Mouse (Mus musculus): ENCODE data around the gene Slc25a13.

Slc25a13 gene

GRCm38 (mm10) chr6:6112767-6113528 lies 104.0 kb downstream of the Slc25a13 start:
- DNase-seq (ENCODE audit: low spot score in 2 of 2): peak in 1 of 2 experiments; percentile 20

GRCm38 (mm10) chr6:6107419-6107966 lies 109.5 kb downstream of the Slc25a13 start:
- no peak for DNase-seq (ENCODE audit: low spot score in 2 of 2)

GRCm38 (mm10) chr6:6105586-6105985 lies 111.4 kb downstream of the Slc25a13 start:
- no peak for DNase-seq (ENCODE audit: low spot score in 2 of 2)

- no peak for DNase-seq (ENCODE audit: low spot score in 2 of 2)
Measured at GRCm38 (mm10) chr6:6103469-6103868, 113.5 kb downstream of the Slc25a13 start.

GRCm38 (mm10) chr6:6101605-6102004 lies 115.4 kb downstream of the Slc25a13 start:
- no peak for DNase-seq (ENCODE audit: low spot score in 2 of 2)

GRCm38 (mm10) chr6:6100892-6101480 lies 116.0 kb downstream of the Slc25a13 start:
- DNase-seq (ENCODE audit: low spot score in 2 of 2): no peak

GRCm38 (mm10) chr6:6093978-6094377 lies 123.0 kb downstream of the Slc25a13 start:
- no peak for DNase-seq (ENCODE audit: low spot score in 2 of 2)

GRCm38 (mm10) chr6:6093522-6093921 lies 123.5 kb downstream of the Slc25a13 start:
- no peak for DNase-seq (ENCODE audit: low spot score in 2 of 2)

GRCm38 (mm10) chr6:6092497-6092896 lies 124.5 kb downstream of the Slc25a13 start:
- DNase-seq (ENCODE audit: low spot score in 2 of 2): no peak

GRCm38 (mm10) chr6:6091016-6091415 lies 126.0 kb downstream of the Slc25a13 start:
- DNase-seq (ENCODE audit: low spot score in 2 of 2): no peak

GRCm38 (mm10) chr6:6088151-6088550 lies 128.8 kb downstream of the Slc25a13 start:
- peak; percentile 66 to 70 for DNase-seq (ENCODE audit: low spot score in 2 of 2)

- DNase-seq (ENCODE audit: low spot score in 2 of 2): no peak
Measured at GRCm38 (mm10) chr6:6080484-6080883, 136.5 kb downstream of the Slc25a13 start.

GRCm38 (mm10) chr6:6077234-6077633 lies 139.7 kb downstream of the Slc25a13 start:
- no peak for DNase-seq (ENCODE audit: low spot score in 2 of 2)

GRCm38 (mm10) chr6:6075940-6076447 lies 141.0 kb downstream of the Slc25a13 start:
- DNase-seq (ENCODE audit: low spot score in 2 of 2): no peak

- DNase-seq (ENCODE audit: low spot score in 2 of 2): no peak
Measured at GRCm38 (mm10) chr6:6071038-6071437, 145.9 kb downstream of the Slc25a13 start.

- DNase-seq (ENCODE audit: low spot score in 2 of 2): no peak
Measured at GRCm38 (mm10) chr6:6070015-6070414, 147.0 kb downstream of the Slc25a13 start.

- DNase-seq (ENCODE audit: low spot score in 2 of 2): no peak
Measured at GRCm38 (mm10) chr6:6067201-6067600, 149.8 kb downstream of the Slc25a13 start.

- DNase-seq (ENCODE audit: low spot score in 2 of 2): no peak
Measured at GRCm38 (mm10) chr6:6058548-6058947, 158.4 kb downstream of the Slc25a13 start.

- DNase-seq (ENCODE audit: low spot score in 2 of 2): no peak
Measured at GRCm38 (mm10) chr6:6053946-6054345, 163.0 kb downstream of the Slc25a13 start.

GRCm38 (mm10) chr6:6052696-6053095 lies 164.3 kb downstream of the Slc25a13 start:
- no peak for DNase-seq (ENCODE audit: low spot score in 2 of 2)

GRCm38 (mm10) chr6:6046729-6047424 lies 170.1 kb downstream of the Slc25a13 start:
- no peak for DNase-seq (ENCODE audit: low spot score in 2 of 2)

Measured in right cerebral cortex, postnatal 36 days (tissue).